Mouse (Mus musculus): ENCODE data around the gene Agxt.

Agxt gene

DNA sequence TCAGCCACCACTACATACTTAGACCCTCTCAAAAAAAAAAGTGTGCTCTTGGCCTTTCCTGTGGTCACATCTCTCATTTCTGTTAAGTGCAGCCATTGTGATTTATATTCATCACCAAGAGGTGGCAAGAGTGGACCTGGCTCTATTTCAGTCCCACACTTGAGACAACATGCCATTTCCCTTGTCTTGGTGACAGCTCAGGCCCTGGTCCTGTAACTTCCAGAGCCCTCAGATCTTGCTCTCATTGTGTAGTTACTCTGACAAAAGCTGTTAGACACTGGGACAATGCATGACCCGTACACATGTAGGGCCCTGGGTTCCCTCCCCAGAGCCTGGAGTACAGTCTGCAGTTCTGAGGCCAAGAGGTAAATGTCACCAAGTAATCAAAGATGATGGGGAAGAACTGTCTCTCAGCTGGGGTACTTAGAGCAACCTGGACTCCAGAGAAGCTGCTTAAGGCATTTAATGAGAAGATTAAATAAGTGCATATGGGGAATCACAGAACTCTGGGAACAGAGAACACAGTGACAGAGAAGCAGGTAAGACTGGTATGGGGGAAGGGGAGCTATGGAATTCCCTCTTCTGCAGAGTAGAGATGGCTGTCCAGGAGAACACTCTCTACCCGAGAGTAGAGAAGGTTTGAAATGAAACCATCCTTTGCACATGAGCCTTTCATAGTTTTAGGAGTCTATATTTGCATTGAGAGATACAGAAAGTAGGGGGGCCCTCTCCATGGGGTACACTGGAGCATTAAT, 16.0 kb downstream of the Agxt start:
- DNase-seq = no peak

DNA sequence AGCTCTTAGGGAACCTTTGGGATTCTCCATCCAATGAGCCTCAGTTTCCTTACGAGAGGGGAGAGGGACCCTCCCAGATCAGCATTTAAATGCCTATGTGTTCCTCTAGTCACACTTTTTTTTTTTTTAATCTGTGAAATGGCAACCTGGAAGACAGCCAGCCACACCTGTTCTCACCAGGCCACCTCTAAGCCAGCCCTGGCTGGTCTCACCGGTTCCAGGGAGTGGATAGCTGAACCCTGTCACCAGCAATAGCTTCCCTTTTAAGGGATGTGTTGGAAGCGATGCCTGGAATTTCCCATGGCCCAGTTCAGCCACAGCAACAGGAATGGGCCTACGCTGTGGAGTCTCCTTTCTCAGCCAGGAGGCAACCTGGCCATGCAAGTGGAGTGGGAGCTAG, 22.5 kb downstream of the Agxt start:
- peak; percentile 50 for DNase-seq

DNA sequence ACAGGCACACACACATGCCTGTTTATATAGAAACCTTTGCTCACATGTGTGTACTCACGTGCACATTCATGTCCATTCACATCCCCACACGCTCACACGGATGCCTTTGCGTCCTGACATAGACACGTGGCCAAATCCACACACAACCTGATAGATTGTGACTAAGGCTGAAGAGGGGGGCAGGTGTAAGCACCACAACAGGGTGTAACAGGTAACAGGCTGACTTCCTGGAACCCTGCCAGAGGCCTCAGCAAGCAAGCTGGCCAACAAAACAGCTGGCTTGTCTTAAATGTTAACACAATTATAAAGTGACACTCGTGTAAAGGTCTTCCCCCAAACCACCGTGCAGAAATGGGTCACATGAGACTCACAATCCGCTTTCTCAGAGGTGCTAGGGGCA, 23.9 kb downstream of the Agxt start:
- DNase-seq = peak; percentile 18

DNA sequence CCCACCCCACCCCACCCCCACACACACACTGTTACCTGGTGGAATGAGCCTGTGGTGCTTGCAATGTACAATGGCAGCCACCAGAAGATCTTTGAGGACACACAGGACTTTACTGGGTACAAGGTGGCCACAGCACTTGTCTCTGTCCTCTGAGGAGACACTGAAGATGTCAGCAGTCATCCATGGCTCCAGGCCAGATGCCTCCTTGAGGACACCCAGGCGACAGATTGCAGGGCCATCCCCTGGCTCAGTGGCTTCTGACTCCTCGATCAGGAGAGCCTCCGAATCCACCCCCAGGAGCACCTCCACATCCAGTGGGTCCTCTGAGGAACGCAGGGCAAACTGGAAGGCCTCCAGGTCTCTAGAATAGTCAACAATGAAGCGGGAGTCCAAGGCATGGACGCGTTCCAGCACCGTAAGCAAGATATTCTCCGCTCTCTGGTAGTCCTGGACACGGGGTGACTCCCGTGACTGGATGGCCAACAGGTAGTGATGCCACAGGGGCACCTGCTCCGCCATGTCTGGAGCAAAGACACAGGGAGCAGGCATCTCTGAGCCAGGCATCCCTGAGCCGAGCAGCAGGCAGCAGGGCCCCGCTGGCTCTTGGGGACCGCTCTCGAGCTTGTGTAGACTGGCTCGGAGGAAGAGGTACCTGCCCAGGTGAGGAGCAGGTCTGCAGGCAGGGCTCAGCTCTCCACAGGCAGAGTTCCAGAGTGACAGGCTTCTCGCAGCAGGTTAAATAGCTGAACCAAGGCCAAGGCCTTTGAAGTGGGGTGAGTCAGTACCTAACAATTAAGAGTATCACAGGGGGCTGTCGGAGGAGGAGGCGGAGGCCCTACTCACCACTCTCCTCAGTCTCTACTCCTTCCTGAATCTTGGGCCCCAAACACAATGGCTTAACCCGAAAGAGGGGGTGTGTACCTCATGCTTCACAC, 24.8 kb downstream of the Agxt start:
- no peak for DNase-seq

GRCm38 (mm10) chr1:93160501-93161133, 25.6 kb downstream of the Agxt start, which contains the start of gene 2310007B03Rik:
TSS of gene 2310007B03Rik (minus strand) at chr1:93160948.
- DNase-seq = peak; percentile 61

DNA sequence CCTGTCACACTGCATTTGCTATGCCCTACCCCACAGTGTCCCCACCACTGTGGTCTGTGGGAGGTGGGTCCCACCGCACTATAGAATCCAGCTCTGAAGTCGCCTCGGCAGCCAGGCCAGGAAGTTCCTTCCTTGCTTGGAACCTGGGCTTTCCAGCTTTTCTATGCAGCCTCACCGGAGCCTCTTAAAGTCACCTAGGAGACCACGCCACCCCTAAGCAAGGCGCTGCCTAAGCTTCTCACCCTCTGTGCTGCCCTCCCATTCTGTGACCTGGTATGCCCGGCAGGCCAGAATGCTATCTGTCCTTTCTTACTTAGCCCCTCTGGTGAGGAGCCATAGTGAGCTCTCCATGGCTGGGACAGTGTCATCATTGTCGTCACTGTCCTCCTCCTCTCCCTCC, 26.3 kb downstream of the Agxt start:
- no peak for DNase-seq

DNA sequence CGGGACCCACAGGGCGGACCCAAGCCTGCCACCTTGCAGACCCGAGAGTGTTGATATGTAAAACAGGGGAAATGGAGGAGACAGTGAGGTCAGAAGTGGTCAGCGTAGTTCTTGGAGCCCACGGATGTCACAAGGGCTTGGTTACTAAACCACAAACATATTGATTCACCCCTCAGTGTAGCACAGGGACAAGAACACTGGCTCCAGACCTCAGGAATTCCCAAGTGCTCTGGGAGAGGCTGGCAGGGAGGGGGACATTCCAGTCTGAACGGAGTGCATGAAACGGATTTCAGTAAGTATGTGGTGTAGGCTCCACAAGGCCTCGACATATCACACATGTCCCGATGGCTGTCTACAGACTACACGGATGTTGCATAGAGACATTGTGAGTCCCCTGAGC, 26.9 kb downstream of the Agxt start:
- no peak for DNase-seq

- DNase-seq = no peak
Measured at GRCm38 (mm10) chr1:93162588-93162987, 27.5 kb downstream of the Agxt start.

GRCm38 (mm10) chr1:93165447-93165846, 30.4 kb downstream of the Agxt start:
- DNase-seq = no peak

DNA sequence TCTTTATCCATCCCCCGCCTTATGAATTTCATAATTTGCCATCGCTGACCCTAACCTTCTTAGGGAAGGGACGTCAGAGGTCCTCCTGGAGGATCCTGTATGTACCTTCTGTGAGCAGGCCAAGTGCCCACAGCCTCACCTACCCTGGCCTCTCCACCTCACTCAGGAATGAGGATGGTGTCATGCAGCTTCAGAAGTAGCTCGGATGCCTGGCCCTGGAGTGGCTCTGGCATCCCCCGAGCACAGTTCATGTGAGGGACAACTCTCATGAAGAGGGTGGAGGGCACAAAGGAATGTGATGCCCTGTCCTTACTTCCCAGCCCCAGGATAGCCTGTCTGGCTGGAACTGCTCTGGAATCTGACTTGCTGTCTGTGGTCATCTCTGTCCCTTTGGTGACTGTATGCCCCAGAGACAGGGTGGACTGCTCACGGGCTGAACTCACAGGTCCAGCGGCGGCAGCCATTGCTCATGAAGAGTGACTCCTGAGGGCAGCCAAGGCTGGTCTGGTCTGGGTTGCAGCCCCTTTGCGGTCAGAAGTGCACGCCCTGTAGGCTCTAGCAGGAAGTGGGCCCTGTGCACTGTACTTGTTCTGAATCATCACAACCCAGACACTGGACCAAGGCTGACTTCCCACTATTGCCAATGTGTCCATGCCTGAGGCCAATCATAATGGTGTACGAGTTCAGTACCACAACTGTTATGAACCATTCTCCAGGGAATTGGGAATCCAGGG, 31.5 kb downstream of the Agxt start:
- no peak for DNase-seq

- DNase-seq = no peak
Measured at GRCm38 (mm10) chr1:93168295-93168775, 33.3 kb downstream of the Agxt start, which contains the start of gene Crocc2. TSS of gene Crocc2 (plus strand) at chr1:93168725.

DNA sequence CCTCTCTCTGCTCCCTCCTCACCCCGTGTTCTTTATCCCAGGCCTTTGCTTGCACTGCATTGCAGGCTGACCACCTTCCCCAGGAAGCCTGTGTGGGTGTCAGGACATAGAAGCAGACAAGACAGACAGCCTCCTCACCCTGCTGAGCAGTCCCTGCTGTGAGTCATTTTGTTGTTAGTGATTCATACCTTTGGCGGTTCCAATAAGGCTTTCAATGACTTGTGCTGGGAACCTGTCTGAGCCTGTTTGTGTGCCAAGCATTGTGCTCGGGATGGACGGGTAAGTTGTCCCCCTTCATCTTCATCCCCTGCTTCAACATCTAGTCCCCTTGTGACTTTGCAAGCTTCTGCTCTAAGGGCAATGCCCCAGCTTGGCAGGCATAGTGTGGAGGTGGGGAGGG, 38.6 kb downstream of the Agxt start:
- no peak for DNase-seq

GRCm38 (mm10) chr1:93174399-93174798, 39.4 kb downstream of the Agxt start:
- DNase-seq = peak; percentile 75

DNA sequence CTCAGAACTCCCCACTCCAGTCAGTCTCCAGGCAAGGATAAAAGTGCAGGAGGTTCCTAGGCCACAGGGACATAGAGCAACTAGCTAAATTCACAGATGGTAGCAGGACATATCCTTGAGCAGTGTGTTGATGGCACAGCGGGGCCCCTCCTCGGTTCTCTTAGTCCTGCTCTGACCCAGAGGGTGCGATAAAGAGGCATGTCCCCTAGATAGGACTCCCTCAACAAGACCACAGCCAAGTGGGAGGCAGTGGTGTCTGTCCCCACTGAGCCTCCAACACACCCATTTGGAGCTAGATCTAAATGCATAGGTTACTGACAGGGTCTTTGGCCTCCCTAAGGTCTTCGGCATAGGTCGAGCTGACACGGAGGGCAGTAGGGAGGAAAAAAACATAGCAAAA, 40.8 kb downstream of the Agxt start:
- no peak for DNase-seq

GRCm38 (mm10) chr1:93176525-93177332, 41.7 kb downstream of the Agxt start:
- peak; percentile 15 for DNase-seq

DNA sequence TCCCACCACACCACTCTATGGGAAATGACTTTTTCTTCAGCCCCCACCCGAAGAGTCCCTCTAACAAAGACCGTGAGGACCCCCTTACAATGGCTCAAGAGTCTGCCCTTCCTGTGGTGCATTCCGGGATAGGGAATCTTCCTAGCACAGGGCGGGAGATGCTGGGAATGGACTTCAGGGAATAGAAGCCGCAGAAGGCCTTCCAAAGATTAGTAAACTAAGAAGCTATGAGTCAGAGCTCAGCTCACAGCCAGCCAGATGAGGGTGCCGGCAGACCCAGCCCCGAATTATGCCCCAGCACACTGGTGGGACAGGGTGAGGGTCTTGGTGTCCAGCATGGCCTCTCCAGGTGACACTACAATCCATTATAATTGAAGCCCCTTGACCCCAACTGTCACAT, 47.2 kb downstream of the Agxt start:
- no peak for DNase-seq

- DNase-seq = no peak
Measured at GRCm38 (mm10) chr1:93184071-93184828, 49.2 kb downstream of the Agxt start.

GRCm38 (mm10) chr1:93190726-93191305, 55.8 kb downstream of the Agxt start:
- no peak for DNase-seq

GRCm38 (mm10) chr1:93194961-93195360, 59.9 kb downstream of the Agxt start:
- DNase-seq = no peak
